Mouse (Mus musculus): ENCODE measurements around the gene Fastkd2. TPM values are rescaled to one million over a fixed set of nuclear protein-coding genes. Genes with fewer than 3 reads are reported as not detected.

Fastkd2 gene
- polyA plus RNA-seq (2014; fragmentation: Illumina TruSeq; extraction: RNeasy Lipid Tissue Mini Kit (QIAGEN cat#74804); ENCODE audit: low read depth, low replicate concordance) = 14.5 TPM

GRCm38 (mm10) chr1:63730240-63730771, at the start of gene Fastkd2, which contains the start of gene Mdh1b:
Fastkd2 (plus strand) TSS chr1:63730614.
Mdh1b (minus strand) TSS chr1:63730318.

GRCm38 (mm10) chr1:63686827-63687226, 43.6 kb upstream of the Fastkd2 start, which contains the start of gene Dytn:
Dytn (minus strand) TSS chr1:63686927.

GRCm38 (mm10) chr1:63769167-63769566, 38.8 kb downstream of the Fastkd2 start, which contains the start of gene 4933402D24Rik:
4933402D24Rik (minus strand) TSS chr1:63769267.

Other genes with a start within 250 kb of the Fastkd2 start
- gene Gm39653, start 114.6 kb upstream of the Fastkd2 start, polyA plus RNA-seq (2014; fragmentation: Illumina TruSeq; extraction: RNeasy Lipid Tissue Mini Kit (QIAGEN cat#74804); ENCODE audit: low read depth, low replicate concordance) = not detected
- gene Dytn, start 43.7 kb upstream of the Fastkd2 start, polyA plus RNA-seq (2014; fragmentation: Illumina TruSeq; extraction: RNeasy Lipid Tissue Mini Kit (QIAGEN cat#74804); ENCODE audit: low read depth, low replicate concordance) = not detected
- 3.2 TPM for gene Mdh1b, start 296 bp upstream of the Fastkd2 start, polyA plus RNA-seq (2014; fragmentation: Illumina TruSeq; extraction: RNeasy Lipid Tissue Mini Kit (QIAGEN cat#74804); ENCODE audit: low read depth, low replicate concordance)
- gene 4933402D24Rik, start 38.7 kb downstream of the Fastkd2 start, polyA plus RNA-seq (2014; fragmentation: Illumina TruSeq; extraction: RNeasy Lipid Tissue Mini Kit (QIAGEN cat#74804); ENCODE audit: low read depth, low replicate concordance) = not detected